Mouse (Mus musculus): Measurements from ENCODE around the gene Commd4.

DNA sequence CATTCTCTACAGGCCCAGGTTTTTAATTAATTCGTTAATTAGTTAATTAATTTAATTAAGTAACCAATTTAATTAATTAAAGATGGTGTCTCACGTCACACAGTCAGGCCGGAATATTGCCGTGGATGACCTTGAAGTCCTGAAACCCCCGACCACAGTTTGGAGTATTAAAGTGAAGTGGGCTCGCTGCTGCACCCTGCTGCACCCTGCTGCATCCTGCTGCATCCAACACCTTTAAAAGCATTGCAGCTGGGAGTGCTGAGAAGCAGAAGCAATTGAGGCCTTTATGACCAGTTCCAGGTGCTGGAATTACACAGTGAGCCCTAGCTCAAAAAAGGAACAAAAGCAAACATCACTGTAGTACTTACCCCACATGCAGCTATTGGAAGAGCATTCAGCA, 5.8 kb downstream of the Commd4 start:
- TF ChIP-seq POLR2A (IDR thresholded peaks at IDR 0.05; ENCODE audit: insufficient read length, low read depth) (no peak), POLR2AphosphoS2 (IDR thresholded peaks at IDR 0.05; ENCODE audit: insufficient read length, low read depth) (no peak), REST (IDR thresholded peaks at IDR 0.05; ENCODE audit: insufficient read depth, insufficient read length) (no peak), TCF3 (IDR thresholded peaks at IDR 0.05; ENCODE audit: insufficient read length, low read depth) (no peak), USF1 (IDR thresholded peaks at IDR 0.05; ENCODE audit: low read depth) (no peak), TCF12 (IDR thresholded peaks at IDR 0.05; ENCODE audit: insufficient read depth, poor library complexity, severe bottlenecking) (no peak), MAX (IDR thresholded peaks at IDR 0.05; ENCODE audit: low read depth) (no peak), E2F4 (IDR thresholded peaks at IDR 0.05; ENCODE audit: insufficient read depth) (no peak), MYOG (IDR thresholded peaks at IDR 0.05; ENCODE audit: control insufficient read depth in 1 of 3, insufficient read depth in 1 of 3, insufficient read length in 2 of 3, low read depth in 2 of 3) (no peak), CEBPB (IDR thresholded peaks at IDR 0.05; ENCODE audit: insufficient read depth, poor library complexity, severe bottlenecking) (no peak)
